Mouse (Mus musculus): ENCODE measurements around the gene Rpl13a. TPM values are rescaled to one million over a fixed set of nuclear protein-coding genes. Genes with fewer than 3 reads are reported as not detected.

The Rpl13a gene
- polyA plus RNA-seq, 1 experiment from 2014 or later: 722 TPM

GRCm38 (mm10) chr7:45125144-45125600, 3.4 kb downstream of the Rpl13a start:
- Histone ChIP-seq H3K36me3 (ENCODE audit: control insufficient read depth, insufficient read depth) (peaks cover 33% of the 10 kb centered on the region), H3K4me3 (replicated peaks; ENCODE audit: low read length) (no peak overlapping the region), H3K9ac (replicated peaks; ENCODE audit: low read depth, low read length) (no peak overlapping the region)

GRCm38 (mm10) chr7:45124224-45125143, 4.1 kb downstream of the Rpl13a start, which contains the start of gene Rps11:
Gene Rps11, minus strand, starts transcription at chr7:45124439.
- Histone ChIP-seq H3K27me3 (replicated peaks; ENCODE audit: control insufficient read depth, insufficient read depth, low read length) (no peaks in the 10 kb centered on the region), H3K9ac (replicated peaks; ENCODE audit: low read depth, low read length) (peak within 1 kb of the TSS; percentile 67), H3K4me3 (replicated peaks; ENCODE audit: low read length) (peak within 1 kb of the TSS; percentile 51), H3K36me3 (ENCODE audit: control insufficient read depth, insufficient read depth) (peaks cover 34% of the 10 kb centered on the region), H3K27ac (ENCODE audit: low read length) (peak within 1 kb of the TSS; percentile 89), H3K4me2 (ENCODE audit: low read length) (peak within 1 kb of the TSS; percentile 63), H3K9me3 (ENCODE audit: control insufficient read depth, low read length) (no peaks in the 10 kb centered on the region), H3K4me1 (replicated peaks; ENCODE audit: control insufficient read depth, insufficient read depth, low read length) (peaks cover 45% of the 10 kb centered on the region)
- ATAC-seq: peak; percentile 81
- WGBS: under 1% methylated on average over 59 of the region's 59 CpGs

More at GRCm38 (mm10) chr7:45125144-45125600, 3.4 kb downstream of the Rpl13a start:
- Histone ChIP-seq H3K27ac (ENCODE audit: low read length) (peak overlapping the region; percentile 89), H3K9me3 (ENCODE audit: control insufficient read depth, low read length) (no peaks in the 10 kb centered on the region), H3K4me1 (replicated peaks; ENCODE audit: control insufficient read depth, insufficient read depth, low read length) (peaks cover 48% of the 10 kb centered on the region), H3K27me3 (replicated peaks; ENCODE audit: control insufficient read depth, insufficient read depth, low read length) (no peaks in the 10 kb centered on the region), H3K4me2 (ENCODE audit: low read length) (peak overlapping the region; percentile 63; the same call in 1 of the 2 replicates)
- WGBS: 20% methylated on average over 7 of the region's 7 CpGs
- no peak for ATAC-seq

GRCm38 (mm10) chr7:45123186-45123570, 5.4 kb downstream of the Rpl13a start:
- Histone ChIP-seq H3K27me3 (replicated peaks; ENCODE audit: control insufficient read depth, insufficient read depth, low read length) (no peaks in the 10 kb centered on the region), H3K4me1 (replicated peaks; ENCODE audit: control insufficient read depth, insufficient read depth, low read length) (peaks cover 42% of the 10 kb centered on the region), H3K27ac (ENCODE audit: low read length) (no peak overlapping the region), H3K4me3 (replicated peaks; ENCODE audit: low read length) (peak overlapping the region; percentile 51), H3K4me2 (ENCODE audit: low read length) (peak overlapping the region; percentile 63), H3K9ac (replicated peaks; ENCODE audit: low read depth, low read length) (peak overlapping the region; percentile 67), H3K9me3 (ENCODE audit: control insufficient read depth, low read length) (no peaks in the 10 kb centered on the region), H3K36me3 (ENCODE audit: control insufficient read depth, insufficient read depth) (peaks cover 36% of the 10 kb centered on the region)
- WGBS: 22% methylated on average over 12 of the region's 12 CpGs
- no peak for ATAC-seq

GRCm38 (mm10) chr7:45122561-45123185, 5.9 kb downstream of the Rpl13a start:
- H3K27ac ChIP-seq (ENCODE audit: low read length): no peak overlapping the region
- no peaks in the 10 kb centered on the region for H3K27me3 ChIP-seq (replicated peaks; ENCODE audit: control insufficient read depth, insufficient read depth, low read length)
- 85% methylated on average over 15 of the region's 15 CpGs for WGBS

GRCm38 (mm10) chr7:45121966-45122365, 6.6 kb downstream of the Rpl13a start:
- H3K27ac ChIP-seq (ENCODE audit: low read length): no peak overlapping the region
- no peak overlapping the region; the same call in 1 of the 2 replicates for H3K9ac ChIP-seq (replicated peaks; ENCODE audit: low read depth, low read length)
- H3K36me3 ChIP-seq (ENCODE audit: control insufficient read depth, insufficient read depth): peaks cover 36% of the 10 kb centered on the region
- H3K4me3 ChIP-seq (replicated peaks; ENCODE audit: low read length): no peak overlapping the region
- H3K27me3 ChIP-seq (replicated peaks; ENCODE audit: control insufficient read depth, insufficient read depth, low read length): no peaks in the 10 kb centered on the region
- ATAC-seq: no peak
- H3K4me1 ChIP-seq (replicated peaks; ENCODE audit: control insufficient read depth, insufficient read depth, low read length): peaks cover 33% of the 10 kb centered on the region
- H3K4me2 ChIP-seq (ENCODE audit: low read length): no peak overlapping the region
- H3K9me3 ChIP-seq (ENCODE audit: control insufficient read depth, low read length): no peaks in the 10 kb centered on the region

More at GRCm38 (mm10) chr7:45122561-45123185, 5.9 kb downstream of the Rpl13a start:
- no peak for ATAC-seq
- peaks cover 36% of the 10 kb centered on the region for H3K36me3 ChIP-seq (ENCODE audit: control insufficient read depth, insufficient read depth)
- peak overlapping the region; percentile 63 for H3K4me2 ChIP-seq (ENCODE audit: low read length)
- H3K4me3 ChIP-seq (replicated peaks; ENCODE audit: low read length): peak overlapping the region; percentile 51
- H3K9me3 ChIP-seq (ENCODE audit: control insufficient read depth, low read length): no peaks in the 10 kb centered on the region
- peaks cover 40% of the 10 kb centered on the region for H3K4me1 ChIP-seq (replicated peaks; ENCODE audit: control insufficient read depth, insufficient read depth, low read length)
- peak overlapping the region; percentile 67 for H3K9ac ChIP-seq (replicated peaks; ENCODE audit: low read depth, low read length)

- Histone ChIP-seq H3K9ac (replicated peaks; ENCODE audit: low read depth, low read length) (no peak overlapping the region), H3K9me3 (ENCODE audit: control insufficient read depth, low read length) (no peaks in the 10 kb centered on the region), H3K36me3 (ENCODE audit: control insufficient read depth, insufficient read depth) (peaks cover 31% of the 10 kb centered on the region), H3K27me3 (replicated peaks; ENCODE audit: control insufficient read depth, insufficient read depth, low read length) (no peaks in the 10 kb centered on the region), H3K4me1 (replicated peaks; ENCODE audit: control insufficient read depth, insufficient read depth, low read length) (peaks cover 27% of the 10 kb centered on the region), H3K4me2 (ENCODE audit: low read length) (no peak overlapping the region), H3K4me3 (replicated peaks; ENCODE audit: low read length) (no peak overlapping the region), H3K27ac (ENCODE audit: low read length) (no peak overlapping the region)
- no peak for ATAC-seq
- WGBS: 68% methylated on average over 7 of the region's 8 CpGs
Observed at GRCm38 (mm10) chr7:45121404-45121803, 7.2 kb downstream of the Rpl13a start.

- Histone ChIP-seq H3K9ac (replicated peaks; ENCODE audit: low read depth, low read length) (no peak overlapping the region), H3K27ac (ENCODE audit: low read length) (no peak overlapping the region)
Observed at GRCm38 (mm10) chr7:45119780-45120709, 8.5 kb downstream of the Rpl13a start.

GRCm38 (mm10) chr7:45118336-45118735, 10.2 kb downstream of the Rpl13a start:
- H3K27ac ChIP-seq (ENCODE audit: low read length): no peak overlapping the region
- ATAC-seq: no peak
- H3K4me2 ChIP-seq (ENCODE audit: low read length): no peak overlapping the region
- no peaks in the 10 kb centered on the region for H3K9me3 ChIP-seq (ENCODE audit: control insufficient read depth, low read length)
- peaks cover 16% of the 10 kb centered on the region for H3K4me1 ChIP-seq (replicated peaks; ENCODE audit: control insufficient read depth, insufficient read depth, low read length)
- no peak overlapping the region for H3K9ac ChIP-seq (replicated peaks; ENCODE audit: low read depth, low read length)
- peaks cover 21% of the 10 kb centered on the region for H3K36me3 ChIP-seq (ENCODE audit: control insufficient read depth, insufficient read depth)
- WGBS: 86% methylated on average over 6 of the region's 6 CpGs
- no peaks in the 10 kb centered on the region for H3K27me3 ChIP-seq (replicated peaks; ENCODE audit: control insufficient read depth, insufficient read depth, low read length)
- no peak overlapping the region for H3K4me3 ChIP-seq (replicated peaks; ENCODE audit: low read length)

More at GRCm38 (mm10) chr7:45119780-45120709, 8.5 kb downstream of the Rpl13a start:
- WGBS: 81% methylated on average over 5 of the region's 5 CpGs
- H3K4me3 ChIP-seq (replicated peaks; ENCODE audit: low read length): no peak overlapping the region
- H3K36me3 ChIP-seq (ENCODE audit: control insufficient read depth, insufficient read depth): peaks cover 21% of the 10 kb centered on the region
- peaks cover 23% of the 10 kb centered on the region for H3K4me1 ChIP-seq (replicated peaks; ENCODE audit: control insufficient read depth, insufficient read depth, low read length)
- ATAC-seq: no peak
- H3K4me2 ChIP-seq (ENCODE audit: low read length): no peak overlapping the region
- H3K27me3 ChIP-seq (replicated peaks; ENCODE audit: control insufficient read depth, insufficient read depth, low read length): no peaks in the 10 kb centered on the region
- H3K9me3 ChIP-seq (ENCODE audit: control insufficient read depth, low read length): no peaks in the 10 kb centered on the region

Data from forebrain, embryonic 16.5 days (tissue).